Mouse (Mus musculus) Patski (cell line): Measurements from ENCODE around the gene Gipc3. TPM values are rescaled to one million over a fixed set of nuclear protein-coding genes. Genes with fewer than 3 reads are reported as not detected.

Source experiments
- ATAC-seq: fragments of 100-300 bp; one replicate; pipeline ENCODE4 v1.8.0; 2021
- CTCF ChIA-PET: fragments of 350-600 bp; sonication (Branson Sonifier 250); formaldehyde crosslinking; loops from one replicate; lab custom pipeline; 2022; ENCODE audit warnings: inconsistent platforms; lab: Charles Lee
- POLR2A ChIA-PET: fragments of 350-600 bp; sonication (Branson Sonifier 250); formaldehyde crosslinking; loops from one replicate; lab custom pipeline; 2022; ENCODE audit warnings: antibody characterized with exemption, inconsistent platforms; lab: Charles Lee
- DNase-seq: peaks from one replicate; pipeline ENCODE4 v3.0.0-alpha.2; 2011; ENCODE audit warnings: low read depth, low spot score
- H3K27me3 ChIP-seq: fragments of 371-371 bp; one replicate; pipeline ENCODE4 v1.5.1; 2021
- CTCF ChIP-seq: fragments of 100-300 bp; IDR thresholded peaks from one replicate; pipeline ENCODE4 v1.5.1; 2021
- in situ Hi-C: fragments of 300-500 bp; cut with MboI; formaldehyde crosslinking; loops from 3 replicates; pipeline ENCODE4 v1.11.1; 2018; ENCODE audit warnings: low pct_unique_long_range_greater_than_20kb, mixed read lengths
- polyA plus RNA-seq: library from polyadenylated mRNA; unstranded; gene quantifications from one replicate; pipeline ENCODE4 v1.2.3, GENCODE M21; 2021

Gipc3 gene
- polyA plus RNA-seq, 1 experiment from 2014 or later, result 0.46 TPM

DNA sequence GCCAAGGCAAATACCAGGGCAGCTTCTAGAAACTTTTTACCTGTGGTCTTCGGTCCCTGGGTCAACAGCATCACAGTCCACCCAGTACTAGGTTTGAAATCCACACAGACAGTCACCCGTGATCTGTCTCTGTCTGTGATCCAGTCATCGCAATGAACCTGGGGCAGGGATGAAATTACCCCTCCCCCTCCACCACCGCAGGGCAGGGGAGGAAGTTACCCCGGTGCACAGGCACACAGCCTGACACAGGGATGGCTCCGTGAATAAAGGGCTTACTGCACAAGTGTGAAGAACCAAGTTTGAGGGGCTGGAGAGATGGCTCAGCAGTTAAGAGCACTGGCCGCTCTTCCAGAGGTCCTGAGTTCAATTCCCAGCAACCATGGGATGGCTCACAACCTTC is 39.3 kb downstream of the Gipc3 start:
- ATAC-seq, result no peak
- ChIA-PET CTCF (interaction anchor here (0.9 to 4.6 kb wide), 5 partner anchors 11 to 38 kb away, joined by 3 to 32 read pairs (median 5); partner anchors contain the start of genes Pip5k1c and Tjp3), POLR2A (no interaction called here)

DNA sequence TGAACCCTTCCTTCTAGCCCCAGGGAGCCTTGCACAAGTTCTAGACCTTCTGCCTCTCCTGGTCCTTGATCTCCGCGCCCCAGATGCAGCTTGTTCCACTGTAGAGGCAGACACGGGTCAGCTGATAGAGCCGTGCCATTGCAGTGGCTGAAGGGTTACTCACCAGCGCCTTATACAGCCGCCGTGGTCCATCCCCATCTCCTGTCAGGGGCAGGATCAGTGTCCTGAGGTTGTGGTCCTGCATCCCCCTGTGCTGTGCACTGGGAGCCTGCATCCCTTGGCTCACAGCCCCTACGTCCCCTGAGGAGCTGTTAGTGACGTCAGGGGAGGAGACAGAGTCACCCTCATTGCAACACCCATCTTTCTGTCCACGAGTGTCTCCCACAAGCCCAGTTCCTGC is 39.8 kb downstream of the Gipc3 start:
- in situ Hi-C loops, result no loop called here
- DNase-seq (no peak), ATAC-seq (no peak)
- no peak for TF ChIP-seq CTCF
- ChIA-PET CTCF (interaction anchor here (1.6 to 4.6 kb wide), 3 partner anchors 10 to 39 kb away, joined by 3 to 28 read pairs (median 15); partner anchors contain the start of gene Pip5k1c), POLR2A (no interaction called here)
- no peaks in the 10 kb centered on the region for H3K27me3 ChIP-seq

More for the DNA sequence above, 39.3 kb downstream of the Gipc3 start:
- DNase-seq, result no peak
- H3K27me3 ChIP-seq, result no peaks in the 10 kb centered on the region
- in situ Hi-C loops, result no loop called here
- TF ChIP-seq CTCF, result no peak

DNA sequence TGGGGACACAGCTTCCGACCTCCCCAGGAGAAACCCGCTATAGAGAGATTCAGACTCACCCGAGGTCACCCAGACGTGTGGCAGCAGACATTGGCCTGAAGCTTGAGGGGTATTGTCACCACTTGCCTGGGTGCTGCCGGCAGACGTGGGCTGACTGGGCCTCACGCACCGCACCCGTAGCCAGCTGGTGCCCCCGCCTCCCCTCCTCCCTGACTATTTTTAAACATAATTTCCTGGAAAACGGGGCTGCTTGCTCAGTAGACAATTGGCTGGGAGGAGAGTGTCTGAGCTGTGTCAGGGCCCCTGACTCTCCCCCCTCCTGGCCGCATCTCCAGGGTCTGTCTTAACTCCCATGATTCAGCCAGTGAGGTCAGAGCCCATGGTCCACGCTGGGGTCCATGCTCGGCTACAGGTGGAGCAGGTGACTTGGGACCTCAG is 40.3 kb downstream of the Gipc3 start:
- TF ChIP-seq CTCF, result no peak
- in situ Hi-C loops, result no loop called here
- DNase-seq (no peak), ATAC-seq (no peak)
- CTCF ChIA-PET, result interaction anchor here (1.6 to 4.6 kb wide), 3 partner anchors 10 to 39 kb away, joined by 3 to 28 read pairs (median 15); partner anchors contain the start of gene Pip5k1c
- H3K27me3 ChIP-seq, result no peaks in the 10 kb centered on the region
- POLR2A ChIA-PET, result no interaction called here

DNA sequence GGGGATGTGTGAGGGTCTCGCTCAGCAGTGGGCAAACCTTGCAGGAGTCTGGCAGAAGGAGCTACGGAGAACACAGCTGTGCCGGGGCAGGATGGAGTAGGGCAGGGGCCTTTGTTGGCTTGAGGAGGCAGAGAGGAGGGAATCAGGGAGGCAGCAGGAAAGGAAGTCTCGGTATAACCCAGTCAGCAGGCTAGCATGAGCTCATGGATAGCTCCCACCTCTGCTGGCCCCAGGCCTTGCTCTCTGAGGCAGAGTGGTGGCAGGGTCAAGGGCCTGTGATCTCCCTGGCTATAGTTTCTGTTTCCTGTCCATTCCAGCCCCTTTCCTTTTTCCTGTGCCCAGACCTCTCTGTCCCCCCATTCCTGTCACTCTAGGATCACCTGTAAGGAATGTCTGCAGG is 40.8 kb downstream of the Gipc3 start:
- in situ Hi-C loops, result no loop called here
- DNase-seq, result no peak
- ChIA-PET CTCF (interaction anchor here (1.6 to 4.6 kb wide), 3 partner anchors 9 to 40 kb away, joined by 3 to 28 read pairs (median 15); partner anchors contain the start of gene Pip5k1c), POLR2A (no interaction called here)
- no peak for ATAC-seq
- H3K27me3 ChIP-seq, result no peaks in the 10 kb centered on the region
- TF ChIP-seq CTCF, result no peak

DNA sequence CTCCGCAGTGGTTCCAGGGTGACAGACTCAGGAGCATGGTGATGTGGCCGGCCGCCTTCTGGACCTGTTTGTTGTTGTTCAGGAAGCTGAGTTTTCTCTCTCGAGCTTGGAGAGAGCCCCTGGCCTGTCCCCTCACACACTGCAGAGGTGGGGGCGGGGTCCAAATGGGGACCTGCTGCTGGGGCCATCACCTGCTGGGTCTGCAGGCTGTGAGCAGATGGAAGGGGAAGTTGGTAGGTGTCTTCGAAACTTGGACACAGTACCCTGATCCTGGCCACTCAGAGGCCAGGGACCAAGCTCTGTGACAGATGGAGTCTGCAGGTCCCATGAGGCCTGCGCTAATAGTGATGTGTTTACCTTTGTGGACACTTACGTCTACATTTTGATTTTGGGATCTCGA is 41.7 kb downstream of the Gipc3 start:
- no peaks in the 10 kb centered on the region for H3K27me3 ChIP-seq
- CTCF ChIA-PET, result interaction anchor here (1.0 to 3.1 kb wide), 2 partner anchors 8 to 12 kb away, joined by 4 to 15 read pairs; partner anchors contain the start of gene Pip5k1c
- ATAC-seq (no peak), DNase-seq (no peak)
- POLR2A ChIA-PET, result no interaction called here
- in situ Hi-C loops, result no loop called here
- TF ChIP-seq CTCF, result no peak

DNA sequence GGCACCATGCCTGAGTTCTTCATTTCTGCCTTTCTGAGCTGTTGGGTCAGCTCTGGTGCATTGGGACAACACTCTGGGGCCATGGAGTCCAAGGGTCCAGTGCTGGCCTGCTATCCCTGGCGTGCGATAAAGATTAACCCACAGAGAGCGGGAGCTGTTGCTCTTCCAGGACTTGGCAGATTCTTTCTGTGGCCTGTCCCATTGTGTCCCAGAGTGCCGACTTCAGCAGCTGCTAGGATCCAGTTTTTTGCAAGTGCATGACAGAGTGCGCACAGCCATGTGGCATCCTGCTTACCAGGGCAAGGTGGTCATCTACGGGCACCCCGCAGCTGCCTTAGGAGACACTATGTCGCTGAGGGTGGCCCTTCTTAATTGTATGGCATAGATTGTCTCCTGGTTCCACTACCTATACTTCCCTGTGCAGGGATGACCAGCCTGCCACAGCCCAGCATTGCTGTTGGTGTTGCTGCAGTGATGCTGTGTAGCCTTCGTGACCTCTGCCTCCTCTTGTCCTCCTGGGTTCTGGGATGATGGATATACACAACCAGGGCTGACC is 42.6 kb downstream of the Gipc3 start:
- CTCF ChIA-PET, result interaction anchor here (3.1 kb wide), 1 partner anchor 7 kb away, joined by 15 read pairs; the partner anchor contains the start of gene Pip5k1c
- in situ Hi-C loops, result no loop called here
- POLR2A ChIA-PET, result no interaction called here
- ATAC-seq (no peak), DNase-seq (no peak)
- TF ChIP-seq CTCF, result no peak
- H3K27me3 ChIP-seq, result no peaks in the 10 kb centered on the region

DNA sequence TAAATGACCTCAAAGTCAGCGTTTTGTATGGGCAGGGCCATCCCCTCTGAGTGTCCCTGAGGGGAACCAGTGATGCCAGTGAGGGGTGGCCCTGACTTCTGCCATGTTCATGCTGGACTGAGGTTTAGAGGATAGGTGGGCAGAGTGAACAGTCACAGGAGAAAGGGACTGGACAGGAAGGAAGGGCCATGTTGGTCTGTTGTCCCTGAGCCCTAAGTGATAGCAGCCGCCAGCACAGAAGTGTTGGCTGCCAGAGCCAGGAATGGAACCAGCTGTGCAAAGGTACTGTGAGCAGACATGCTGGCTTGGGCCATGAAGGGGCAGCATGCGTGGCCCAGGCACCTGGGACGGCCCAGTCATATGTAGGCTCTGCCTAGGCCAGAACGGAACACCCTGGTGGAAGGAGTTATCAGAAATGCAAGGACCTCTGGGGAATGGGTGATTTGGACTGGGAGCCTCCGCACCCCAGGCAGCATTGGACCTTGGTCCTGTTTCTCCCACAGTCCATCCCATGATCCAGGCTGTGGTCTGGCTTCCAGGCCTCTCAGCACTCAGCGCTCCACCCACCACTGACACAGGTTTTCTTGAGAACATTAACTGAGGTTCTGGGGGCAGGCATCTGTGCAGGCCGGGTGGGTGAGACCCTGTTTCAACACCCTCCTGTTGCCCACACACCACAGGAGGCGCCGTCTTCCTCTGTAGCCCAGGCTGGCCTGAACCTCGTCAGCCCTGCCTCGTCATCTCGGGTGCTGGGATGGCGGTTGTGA is 43.3 kb downstream of the Gipc3 start:
- no peaks in the 10 kb centered on the region for H3K27me3 ChIP-seq
- in situ Hi-C loops, result no loop called here
- CTCF ChIA-PET, result interaction anchor here (0.7 to 3.1 kb wide), 3 partner anchors 7 to 42 kb away, joined by 3 to 15 read pairs (median 3); partner anchors contain the start of gene Pip5k1c
- no peak for DNase-seq
- no peak for ATAC-seq
- POLR2A ChIA-PET, result no interaction called here
- TF ChIP-seq CTCF, result no peak

DNA sequence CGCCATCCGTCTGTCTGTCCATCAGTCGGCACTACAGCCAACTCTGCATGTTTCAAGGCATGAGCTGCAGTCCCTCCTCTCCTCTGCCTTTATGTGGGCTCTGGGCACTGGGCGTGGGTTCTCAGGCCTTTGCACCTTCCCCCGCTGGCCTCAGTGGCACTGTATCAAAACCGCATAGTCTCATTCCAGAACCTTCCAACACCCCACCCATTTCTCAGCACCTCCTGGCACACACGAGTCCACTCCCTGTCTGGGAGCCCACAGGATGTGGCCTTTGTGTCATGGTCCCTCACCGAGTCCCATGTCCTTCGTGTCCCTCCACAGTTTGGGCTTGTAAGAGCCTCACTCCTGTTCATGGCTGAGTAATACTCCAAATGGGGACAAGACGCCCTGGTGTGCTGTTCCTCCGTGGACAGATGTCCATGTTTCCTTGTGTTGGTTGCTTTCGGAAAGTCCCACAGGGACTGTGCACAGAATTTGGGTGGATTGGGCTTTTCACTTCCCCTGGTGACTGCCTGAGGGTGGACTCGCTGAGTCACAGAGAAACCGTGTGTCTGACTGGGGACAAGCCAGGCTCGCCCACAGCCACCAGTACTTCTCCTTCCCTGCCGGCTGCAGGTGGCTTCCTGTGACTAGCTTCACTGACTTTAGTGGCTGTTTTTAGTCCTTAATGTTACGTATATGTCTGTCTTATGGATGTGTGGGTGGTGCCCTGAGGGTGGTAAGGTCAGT is 44.5 kb downstream of the Gipc3 start:
- TF ChIP-seq CTCF, result no peak
- ChIA-PET CTCF (interaction anchor here (0.7 to 1.7 kb wide), 3 partner anchors 10 to 43 kb away, joined by 3 to 7 read pairs (median 3); no protein-coding TSS in a partner anchor), POLR2A (interaction anchor here (0.6 kb wide), 1 partner anchor 11 kb away, joined by 3 read pairs; no protein-coding TSS in a partner anchor)
- no peaks in the 10 kb centered on the region for H3K27me3 ChIP-seq
- no peak for ATAC-seq
- no peak for DNase-seq
- in situ Hi-C loops, result no loop called here

DNA sequence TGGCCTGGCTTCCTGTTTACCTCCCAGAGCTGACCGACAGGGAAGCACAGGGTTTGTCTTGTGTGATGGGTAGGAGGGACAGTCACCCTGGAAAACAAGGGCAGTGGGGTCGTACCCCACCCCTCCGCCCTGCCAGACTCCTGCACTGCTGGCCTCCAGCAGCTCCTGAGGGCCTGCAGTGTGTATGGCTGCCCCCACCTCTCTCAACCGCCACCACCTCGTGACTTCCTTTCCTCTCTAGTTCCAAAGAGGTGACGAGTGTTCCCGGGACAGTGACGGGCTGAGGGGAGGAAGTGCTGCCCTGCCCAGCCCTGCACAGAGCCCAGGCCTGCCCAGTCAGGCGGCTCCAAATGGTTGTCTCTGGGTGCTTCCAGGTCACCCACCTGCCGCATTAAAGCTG is 45.2 kb downstream of the Gipc3 start:
- ChIA-PET CTCF (interaction anchor here (1.7 kb wide), 1 partner anchor 9 kb away, joined by 7 read pairs; no protein-coding TSS in a partner anchor), POLR2A (interaction anchor here (0.6 kb wide), 2 partner anchors 11 to 1612 kb away, joined by 3 to 4 read pairs; no protein-coding TSS in a partner anchor)
- DNase-seq, result no peak
- no peak for TF ChIP-seq CTCF
- ATAC-seq, result no peak
- in situ Hi-C loops, result no loop called here
- H3K27me3 ChIP-seq, result no peaks in the 10 kb centered on the region

DNA sequence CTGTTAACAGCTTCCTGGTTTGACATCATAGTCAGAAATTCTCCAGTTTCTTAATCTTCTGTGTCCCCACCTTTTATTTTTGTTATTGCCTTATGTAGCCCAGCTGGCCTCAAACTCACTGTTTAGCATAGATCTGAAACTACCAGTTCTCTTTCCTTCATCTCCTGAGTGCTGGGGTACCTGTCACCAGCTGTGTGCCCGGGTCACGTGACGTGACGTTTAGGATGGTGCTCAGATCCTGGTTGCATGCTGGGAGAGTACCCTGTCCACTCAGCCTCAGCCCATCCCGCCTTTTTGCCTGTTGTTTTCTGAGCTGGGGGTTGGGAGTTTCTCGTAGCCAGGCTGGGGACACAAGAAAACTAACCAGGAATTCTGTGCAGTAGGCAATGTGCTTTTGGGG is 45.8 kb downstream of the Gipc3 start:
- in situ Hi-C loops, result no loop called here
- ATAC-seq (no peak), DNase-seq (no peak)
- TF ChIP-seq CTCF, result no peak
- ChIA-PET CTCF (interaction anchor here (1.7 to 2.5 kb wide), 2 partner anchors 8 kb away, joined by 7 to 15 read pairs; no protein-coding TSS in a partner anchor), POLR2A (interaction anchor here (0.6 to 1.1 kb wide), 3 partner anchors 8 to 1613 kb away, joined by 3 to 4 read pairs (median 3); partner anchors contain the start of gene Hmg20b)
- H3K27me3 ChIP-seq, result no peaks in the 10 kb centered on the region
